Mouse (Mus musculus) myocyte (in vitro differentiated cells): ENCODE measurements around the gene Trim17.

Experiments
- E2F4 ChIP-seq: IDR thresholded peaks from one replicate; pipeline ENCODE4 v1.6.1; 2011; ENCODE audit warnings: mild to moderate bottlenecking, control low read depth, moderate library complexity; ENCODE audit not compliant: insufficient read depth
- MAX ChIP-seq: IDR thresholded peaks from one replicate; pipeline ENCODE4 v1.6.1; 2011; ENCODE audit warnings: low read depth, mild to moderate bottlenecking, control low read depth
- MYOG ChIP-seq, 3 experiments: IDR thresholded peaks; one replicate each; pipeline ENCODE4 v1.6.1; 2011; ENCODE audit warnings: control low read depth in 2 of 3, low read depth in 2 of 3, mild to moderate bottlenecking in 2 of 3; ENCODE audit not compliant: insufficient read length in 2 of 3, control insufficient read depth in 1 of 3, insufficient read depth in 1 of 3
- POLR2A ChIP-seq: IDR thresholded peaks from one replicate; pipeline ENCODE4 v1.6.1; 2011; ENCODE audit warnings: low read depth, mild to moderate bottlenecking, control low read depth, moderate library complexity; ENCODE audit not compliant: insufficient read length
- POLR2AphosphoS2 ChIP-seq: IDR thresholded peaks from one replicate; pipeline ENCODE4 v1.6.1; 2011; ENCODE audit warnings: low read depth, control low read depth; ENCODE audit not compliant: insufficient read length
- TCF12 ChIP-seq: IDR thresholded peaks from one replicate; pipeline ENCODE4 v1.6.1; 2011; ENCODE audit warnings: mild to moderate bottlenecking, control low read depth; ENCODE audit not compliant: poor library complexity, insufficient read depth, severe bottlenecking
- USF1 ChIP-seq: IDR thresholded peaks from one replicate; pipeline ENCODE4 v1.6.1; 2011; ENCODE audit warnings: low read depth, mild to moderate bottlenecking, control low read depth, moderate library complexity

DNA sequence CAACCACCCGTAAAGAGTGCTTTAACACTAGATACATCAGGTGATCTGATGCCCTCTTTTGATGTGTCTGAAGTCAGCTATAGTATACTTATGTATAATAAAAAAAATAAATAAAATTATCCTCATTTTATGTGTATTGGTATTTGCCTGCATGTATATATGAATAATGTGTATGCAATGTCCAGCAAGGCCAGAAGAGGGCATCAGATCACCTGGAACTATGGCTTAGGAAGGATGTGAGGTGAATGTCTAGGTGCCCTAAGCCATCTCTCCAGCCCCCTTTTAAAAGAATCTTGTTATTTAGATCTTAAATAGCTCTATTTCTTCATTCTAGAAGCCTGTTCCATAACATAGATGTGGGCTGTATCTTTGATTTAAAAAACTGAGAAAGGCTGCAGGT, 12.9 kb downstream of the Trim17 start:
- no peak for TF ChIP-seq POLR2A
- no peak for TF ChIP-seq USF1
- TF ChIP-seq TCF12 = no peak
- TF ChIP-seq POLR2AphosphoS2 = no peak
- TF ChIP-seq MAX = no peak
- no peak for TF ChIP-seq E2F4
- no peak for TF ChIP-seq MYOG (IDR thresholded peaks at IDR 0.05; ENCODE audit: control insufficient read depth in 1 of 3, insufficient read depth in 1 of 3, insufficient read length in 2 of 3, low read depth in 2 of 3)
